Mouse (Mus musculus) thymus, postnatal 10 days (tissue): Measurements from ENCODE around the gene Pet100.
"Not testable (repeated sequence)": the region's sequence is repeated elsewhere in the genome, so short reads cannot be mapped to it uniquely, and the experiment has no call there.

Source experiments
- DNase-seq, 2 experiments: peaks; one replicate each; pipeline ENCODE4 v3.0.0; 2021; ENCODE audit warnings: low spot score in 2 of 2

The Pet100 gene

GRCm38 (mm10) chr8:3621199-3621970 is at the start of gene Pet100, which contains the start of gene Xab2:
Pet100 (plus strand) TSS chr8:3621548.
Xab2 (minus strand) TSS chr8:3621316.
- peak; percentile 94 to 95 for DNase-seq

DNA sequence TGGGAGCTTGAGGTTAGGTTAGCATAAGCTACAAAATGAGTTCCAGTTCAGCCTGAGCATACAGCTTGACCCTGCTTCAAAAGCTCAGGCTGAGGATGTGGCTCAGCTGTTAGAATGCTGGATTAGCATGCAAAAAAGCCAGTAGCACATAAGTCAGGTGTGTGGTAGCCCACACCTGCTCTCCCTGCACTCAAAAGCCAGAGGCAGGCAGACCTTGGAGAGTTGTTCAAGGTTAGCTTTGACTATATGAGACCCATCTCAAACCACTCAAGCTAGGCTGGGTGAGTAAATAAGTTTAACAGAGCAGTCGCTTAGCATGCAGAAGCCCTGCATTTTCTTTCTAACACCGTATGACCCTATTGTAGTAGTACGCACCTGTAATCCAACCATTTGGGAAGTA is 46.8 kb upstream of the Pet100 start:
- DNase-seq, result no peak

- no peak for DNase-seq
These were observed 45.0 kb upstream of the Pet100 start for GRCm38 (mm10) chr8:3576211-3576960.

DNA sequence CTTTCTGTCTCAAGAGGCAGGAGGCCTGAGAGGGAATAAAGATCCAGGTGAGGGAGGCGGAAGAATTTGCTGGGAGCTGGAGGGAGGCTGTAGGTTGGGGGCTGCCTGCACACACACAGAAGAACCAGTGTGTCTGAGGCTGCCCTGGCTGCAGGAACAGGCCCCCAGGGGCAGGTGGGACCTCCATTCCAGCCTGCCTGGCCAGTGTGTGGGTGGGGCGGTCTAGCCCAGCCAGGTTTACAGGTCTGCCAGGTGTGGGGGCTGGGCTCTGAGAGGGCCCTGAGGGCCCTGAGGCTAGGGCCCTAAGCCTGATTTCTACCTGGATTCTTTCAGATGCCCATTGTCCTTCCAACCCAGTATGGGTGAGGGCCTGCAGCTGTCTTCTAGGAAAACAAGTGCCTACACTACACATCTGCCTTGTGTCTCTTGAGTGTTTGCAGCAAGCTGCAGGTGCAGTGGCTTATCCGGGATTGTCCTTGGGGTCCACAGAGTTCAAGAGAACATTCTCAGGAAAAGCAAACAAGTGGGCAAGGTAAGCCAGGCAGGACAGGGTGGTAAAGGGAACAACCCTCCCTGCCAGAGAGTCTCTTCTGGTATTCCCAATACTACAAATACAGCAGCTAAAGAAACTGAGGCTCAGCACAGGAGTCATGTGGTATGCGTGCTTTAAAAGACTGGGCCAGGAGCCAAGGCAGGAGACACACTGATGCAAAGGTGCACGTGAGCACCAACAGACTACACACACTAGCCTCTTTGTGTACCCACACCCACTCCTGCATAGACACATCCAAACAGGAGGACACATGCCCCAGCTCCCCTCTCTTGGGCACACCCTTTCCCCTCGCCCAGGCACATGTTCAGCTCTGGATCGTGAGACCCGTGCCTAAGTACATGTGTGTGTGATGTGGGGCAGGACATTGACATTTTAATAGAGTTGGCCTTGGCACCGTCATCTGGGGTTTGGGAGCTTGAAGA is 41.7 kb upstream of the Pet100 start:
- DNase-seq, result no peak

DNA sequence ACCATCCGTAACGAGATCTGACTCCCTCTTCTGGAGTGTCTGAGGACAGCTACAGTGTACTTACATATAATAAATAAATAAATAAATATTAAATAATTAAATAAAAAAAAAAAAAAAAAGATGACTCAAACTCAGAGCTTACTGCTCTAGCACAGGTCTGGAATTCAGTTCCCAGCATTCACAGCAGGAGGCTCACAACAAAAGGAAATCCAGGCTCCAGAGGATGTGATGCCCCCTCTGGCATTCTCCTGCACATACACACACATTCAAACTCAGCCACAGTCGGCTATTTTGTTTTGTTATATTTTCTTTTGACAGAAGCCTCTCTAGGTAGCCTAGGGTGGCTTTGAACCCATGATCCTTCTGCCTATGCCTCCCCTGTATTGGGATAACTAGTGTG is 39.4 kb upstream of the Pet100 start:
- not testable (repeated sequence) for DNase-seq

DNA sequence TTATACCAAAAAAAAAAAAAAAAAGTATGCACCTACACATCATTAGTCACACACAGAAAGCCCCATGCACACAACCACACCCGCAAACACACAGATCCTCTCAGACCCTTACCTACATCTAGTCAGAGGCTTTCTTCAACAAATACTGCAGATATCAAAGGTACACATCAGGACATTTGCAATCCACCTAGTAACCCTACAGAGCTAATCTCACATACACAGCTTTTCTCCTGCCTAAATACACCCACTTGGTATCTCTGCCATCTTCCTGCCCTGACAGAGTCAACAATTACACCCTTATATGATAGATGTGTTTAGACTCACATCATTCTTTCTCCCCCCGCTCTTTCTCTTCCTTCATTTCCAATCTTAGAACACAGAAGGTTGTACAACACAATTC is 34.9 kb upstream of the Pet100 start:
- no peak for DNase-seq

GRCm38 (mm10) chr8:3586993-3587390 is 34.4 kb upstream of the Pet100 start, which contains the start of gene Camsap3:
Camsap3 (plus strand) TSS chr8:3587293.
- DNase-seq, result no peak

- DNase-seq, result peak in 1 of 2 experiments; percentile 32
These were observed 33.7 kb upstream of the Pet100 start for GRCm38 (mm10) chr8:3587391-3588257.

DNA sequence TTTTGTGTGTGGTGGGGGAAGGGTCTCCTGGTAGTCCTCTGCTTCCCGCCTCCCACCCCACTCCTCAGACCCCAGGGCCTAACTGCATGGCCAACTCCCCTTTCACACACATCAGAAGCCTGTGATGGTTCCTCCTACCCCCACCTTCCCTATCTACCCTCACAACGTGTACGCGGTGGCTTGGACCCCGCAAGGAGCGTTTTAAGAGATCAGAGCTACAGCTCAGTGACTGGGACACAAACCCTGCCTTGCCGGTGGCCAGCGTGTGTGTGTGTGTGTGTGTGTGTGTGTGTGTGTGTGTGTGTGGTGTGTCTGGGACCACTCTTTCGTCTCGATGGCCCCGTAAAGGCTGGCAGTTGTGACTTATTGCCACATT is 33.1 kb upstream of the Pet100 start:
- DNase-seq, result no peak

DNA sequence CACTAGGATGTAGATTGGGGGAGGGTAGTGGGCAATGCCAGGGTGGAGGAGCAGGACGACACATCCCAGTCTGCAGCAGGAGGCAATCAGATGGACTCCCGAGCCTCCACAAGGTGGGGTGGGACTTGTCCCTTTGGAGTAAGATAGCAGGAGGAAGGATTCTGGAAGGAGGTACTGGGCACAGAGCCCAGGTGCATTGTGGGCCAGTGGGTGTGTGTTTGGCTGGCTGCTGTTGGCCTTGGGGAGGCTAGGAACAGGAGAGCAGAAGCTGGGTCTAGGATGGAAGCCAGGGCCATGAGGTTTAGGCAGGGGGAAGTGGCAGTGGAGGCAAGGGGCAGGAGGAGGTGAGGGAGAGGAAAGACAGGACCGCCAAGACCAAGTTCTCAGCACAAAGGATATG is 27.9 kb upstream of the Pet100 start:
- DNase-seq, result no peak

GRCm38 (mm10) chr8:3594466-3594865 is 26.9 kb upstream of the Pet100 start:
- no peak for DNase-seq

DNA sequence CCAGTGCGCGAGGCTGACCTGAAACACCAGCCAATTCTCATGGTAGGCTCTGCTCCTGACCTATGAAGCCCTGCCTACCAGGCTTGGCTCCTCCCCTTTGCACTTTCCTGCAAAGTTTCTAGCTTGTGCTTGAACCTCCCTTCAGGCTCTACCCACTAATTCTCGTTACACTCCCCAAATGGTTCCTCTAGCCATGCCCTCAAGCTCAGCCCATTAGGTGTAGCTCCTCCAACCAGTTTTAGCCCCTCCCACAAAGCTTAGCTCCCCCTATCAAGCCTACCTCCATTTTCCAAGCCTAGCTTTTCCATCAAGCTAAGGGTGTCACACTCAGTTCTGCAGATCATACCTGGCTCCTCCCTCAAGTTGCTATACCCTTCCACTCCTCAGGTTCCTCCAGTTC is 23.3 kb upstream of the Pet100 start:
- no peak for DNase-seq

- no peak for DNase-seq
These were observed 22.1 kb upstream of the Pet100 start for GRCm38 (mm10) chr8:3599219-3599618.

DNA sequence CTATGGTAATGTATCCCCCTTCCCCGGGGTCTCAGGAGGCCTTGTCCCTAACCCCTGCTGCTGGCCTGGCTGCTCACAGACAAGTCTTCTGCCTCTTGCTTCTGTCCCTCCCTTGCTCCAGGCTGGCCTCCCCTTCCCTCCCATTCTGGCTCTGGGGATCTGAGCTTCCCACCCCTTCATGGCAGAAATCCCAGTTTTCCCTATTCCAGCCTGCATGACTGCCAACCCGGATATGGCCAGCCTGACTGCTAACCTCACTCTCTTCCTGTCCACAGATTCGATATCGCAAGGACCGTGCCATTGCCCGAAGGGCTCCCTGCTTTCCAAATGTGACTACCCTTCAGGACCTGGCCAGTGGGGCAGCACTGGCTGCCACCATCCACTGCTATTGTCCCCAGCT is 20.9 kb upstream of the Pet100 start:
- DNase-seq, result no peak

- no peak for DNase-seq
These were observed 17.9 kb upstream of the Pet100 start for GRCm38 (mm10) chr8:3603439-3603838.

DNA sequence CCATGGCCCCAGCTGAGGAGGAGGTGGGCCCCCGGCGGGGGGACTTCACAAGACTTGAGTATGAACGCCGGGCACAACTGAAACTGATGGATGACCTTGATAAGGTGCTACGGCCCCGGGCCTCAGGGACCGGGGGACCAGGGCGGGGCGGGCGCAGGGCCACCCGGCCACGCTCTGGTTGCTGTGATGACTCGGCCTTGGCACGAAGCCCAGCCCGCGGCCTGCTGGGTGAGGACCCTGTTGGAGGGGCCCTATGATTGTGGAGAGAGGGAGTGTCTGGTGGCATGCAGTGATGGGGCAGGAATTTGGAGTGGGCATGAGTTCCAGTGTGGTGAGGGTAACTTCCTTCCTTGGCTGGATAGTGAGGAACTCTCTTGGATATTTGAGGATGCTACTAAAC is 14.8 kb upstream of the Pet100 start:
- DNase-seq, result no peak

DNA sequence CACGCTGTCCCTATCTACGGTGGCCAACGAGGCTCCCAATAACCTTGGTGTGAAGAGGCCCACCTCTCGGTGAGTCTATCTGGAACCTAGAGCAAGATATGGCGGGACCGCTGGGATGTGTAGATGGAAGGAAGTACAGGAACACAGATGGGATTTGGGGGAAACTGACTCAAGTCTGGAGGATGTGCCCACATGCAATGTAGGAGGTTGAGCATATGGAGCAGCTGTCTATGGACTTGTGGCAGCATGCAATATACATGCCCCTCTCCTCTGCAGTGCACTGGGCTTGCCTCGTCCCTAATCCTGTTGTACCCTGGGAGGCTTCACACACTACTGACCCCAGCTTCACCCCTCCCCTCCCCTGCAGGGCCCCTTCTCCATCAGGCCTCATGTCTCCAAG is 13.5 kb upstream of the Pet100 start:
- DNase-seq, result no peak

DNA sequence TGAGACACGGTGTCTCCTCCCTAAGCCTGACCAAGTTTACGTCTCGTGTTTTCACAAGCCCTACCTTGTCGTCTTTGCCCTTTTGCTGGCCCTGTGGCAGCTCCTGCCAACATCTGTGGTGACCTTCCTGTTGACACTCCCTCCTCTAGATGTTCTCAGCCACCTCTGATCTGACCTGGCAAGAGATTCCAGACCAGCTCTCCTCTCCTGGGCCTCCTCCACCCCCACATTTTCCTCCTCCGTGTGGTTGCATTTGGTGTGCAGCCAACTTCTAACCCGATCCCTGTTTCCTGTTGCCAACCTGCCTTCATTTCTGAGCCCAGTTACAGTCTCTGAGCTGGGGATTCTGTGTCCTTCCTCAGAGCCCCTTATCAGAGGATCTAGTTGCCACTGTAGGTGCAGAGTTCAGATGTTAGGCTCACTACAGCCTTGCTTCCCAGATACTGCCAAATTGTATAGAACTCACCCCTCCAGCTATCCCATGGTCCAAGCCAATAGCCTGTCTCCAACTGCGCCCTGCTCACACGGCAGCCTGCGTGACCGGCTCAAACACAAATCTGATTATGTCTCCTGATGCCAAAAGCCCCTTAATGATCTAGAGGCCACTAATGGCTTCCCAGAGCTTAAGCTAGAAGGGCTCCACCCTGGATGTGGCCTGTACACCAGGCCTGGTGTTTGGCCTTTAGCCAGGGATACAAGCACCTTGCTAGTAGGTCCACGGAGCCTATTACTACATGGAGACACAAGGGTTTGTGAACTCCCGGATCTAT is 12.1 kb upstream of the Pet100 start:
- DNase-seq, result no peak

DNA sequence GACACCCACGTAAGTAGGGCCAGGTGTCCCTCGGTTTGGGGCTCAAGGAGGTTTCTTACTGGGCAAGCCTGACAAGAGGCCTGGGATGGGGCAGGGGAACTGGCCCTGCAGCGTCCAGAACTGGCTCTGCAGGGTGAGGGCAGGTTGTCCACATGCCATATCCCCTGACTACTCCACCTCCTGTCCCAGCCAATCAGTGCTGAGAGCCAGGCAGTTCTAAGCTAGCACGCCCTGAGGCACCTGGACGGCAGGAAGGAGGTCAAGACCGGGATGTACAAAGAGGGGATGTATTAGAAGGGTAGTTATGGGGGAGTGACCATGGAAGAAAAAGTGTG is 11.6 kb upstream of the Pet100 start:
- DNase-seq, result no peak

DNA sequence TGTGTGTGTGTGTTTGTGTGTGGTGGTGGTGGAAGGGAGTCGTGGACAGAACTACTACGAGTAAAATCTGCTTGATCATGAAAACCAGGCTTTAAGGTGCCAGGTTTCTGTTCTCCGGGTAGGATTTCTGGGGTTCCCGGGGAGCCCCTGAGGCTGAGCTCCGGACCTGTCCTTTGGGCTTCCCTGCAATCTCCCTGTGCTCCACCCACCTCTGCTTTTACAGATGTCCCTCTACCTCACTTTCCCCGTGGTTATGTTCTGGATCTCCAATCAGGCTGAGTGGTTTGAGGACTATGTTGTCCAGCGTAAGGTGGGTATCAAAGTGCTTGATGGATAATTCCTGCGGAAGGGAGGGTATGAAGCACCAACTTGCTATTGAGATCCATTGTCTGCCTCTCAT is 771 bp downstream of the Pet100 start:
- no peak for DNase-seq
